Mouse (Mus musculus) limb, embryonic 11.5 days (tissue): ENCODE results near the gene Gm14698. TPM values are rescaled to one million over a fixed set of nuclear protein-coding genes. Genes with fewer than 3 reads are reported as not detected.
"Not testable (repeated sequence)": the region's sequence is repeated elsewhere in the genome, so short reads cannot be mapped to it uniquely, and the experiment has no call there.

Source experiments
- ATAC-seq: fragments of 200-750 bp; cut with Nextera tagmentation; 2 replicates; pipeline ENCODE4 v1.8.0; 2017; ENCODE audit warnings: low read depth; ENCODE audit not compliant: insufficient number of reproducible peaks, low FRiP score, low TSS enrichment
- DNase-seq: peaks from one replicate; pipeline ENCODE4 v3.0.0-alpha.2; 2015; ENCODE audit warnings: low spot score
- H3K27ac ChIP-seq: fragments of 300-500 bp; sonication (generic); replicated peaks from 2 replicates; pipeline ENCODE4 v1.5.1; 2014; ENCODE audit warnings: low read depth, mild to moderate bottlenecking, low read length
- H3K27me3 ChIP-seq: fragments of 300-500 bp; sonication (generic); 2 replicates; pipeline ENCODE4 v1.6.1; 2014; ENCODE audit warnings: mild to moderate bottlenecking, low read length, mixed read lengths; ENCODE audit not compliant: control insufficient read depth, insufficient read depth
- H3K36me3 ChIP-seq: fragments of 300-500 bp; sonication (generic); 2 replicates; pipeline ENCODE4 v1.6.1; 2014; ENCODE audit warnings: mild to moderate bottlenecking, low read length, moderate library complexity, mixed read lengths; ENCODE audit not compliant: control insufficient read depth, insufficient read depth
- H3K4me1 ChIP-seq: fragments of 300-500 bp; sonication (generic); 2 replicates; pipeline ENCODE4 v1.6.1; 2014; ENCODE audit warnings: low read length, mixed read lengths; ENCODE audit not compliant: control insufficient read depth, insufficient read depth
- H3K4me2 ChIP-seq: fragments of 300-500 bp; sonication (generic); 2 replicates; pipeline ENCODE4 v1.6.1; 2014; ENCODE audit warnings: low read depth, mild to moderate bottlenecking, moderate library complexity; ENCODE audit not compliant: severe bottlenecking
- H3K4me3 ChIP-seq: fragments of 300-500 bp; sonication (generic); 2 replicates; pipeline ENCODE4 v1.5.1; 2014; ENCODE audit warnings: low read depth, low read length
- H3K9ac ChIP-seq: fragments of 300-500 bp; sonication (generic); 2 replicates; pipeline ENCODE4 v1.6.1; 2014; ENCODE audit warnings: mild to moderate bottlenecking, low read length
- H3K9me3 ChIP-seq: fragments of 300-500 bp; sonication (generic); 2 replicates; pipeline ENCODE4 v1.6.1; 2016; ENCODE audit warnings: low read length; ENCODE audit not compliant: control insufficient read depth
- WGBS: fragments of 180-500 bp; shearing (Covaris S2); extraction: QIAGEN DNeasy Blood & Tissue Kit; methylation state at CpG from one replicate; pipeline ENCODE4 v1.1.7; 2014; 5-methylcytosine and 5-hydroxymethylcytosine counted together
- polyA plus RNA-seq: library from polyadenylated mRNA; unstranded; fragments of >200 nt; fragmentation: Nextera tagmentation; extraction: Ambion mirVana; gene quantifications from 2 replicates; pipeline ENCODE4 v1.2.1, GENCODE M21; 2014

Gm14698 gene
- 2.9 and 4.4 TPM in 2 replicates for polyA plus RNA-seq

DNA sequence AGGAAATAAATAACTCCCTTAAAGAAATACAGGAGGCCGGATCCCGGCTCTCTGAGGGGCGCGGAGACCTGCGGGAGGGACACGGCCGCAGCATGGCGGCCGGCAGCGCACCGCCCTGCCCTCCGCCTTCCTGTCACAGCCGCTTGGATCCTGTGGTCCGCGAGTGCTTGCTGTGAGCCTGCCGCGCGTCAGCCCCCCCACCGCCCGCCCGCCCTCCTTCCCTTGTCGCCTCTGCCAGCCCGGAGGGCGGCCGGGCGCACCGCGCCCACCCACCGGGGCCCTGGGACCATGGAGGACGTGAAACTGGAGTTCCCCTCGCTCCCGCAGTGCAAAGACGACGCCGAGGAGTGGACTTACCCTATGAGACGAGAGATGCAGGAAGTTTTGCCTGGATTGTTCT lies at the start of gene Gm14698:
Gene Gm14698 (plus strand): TSS at position 35 of the 400 bp plus-strand sequence.
- H3K4me1 ChIP-seq, H3K9me3 ChIP-seq, H3K27me3 ChIP-seq, H3K36me3 ChIP-seq, H3K27ac ChIP-seq: not testable (repeated sequence)
- DNase-seq (peak; percentile 25), ATAC-seq (peak; percentile 87)
- Histone ChIP-seq H3K4me3 (peak within 1 kb of the TSS; percentile 10; the same call in 1 of the 2 replicates), H3K9ac (0 out of 2 replicates have a peak within 1 kb of the TSS, but pooled peaks have one; percentile 12), H3K4me2 (peak within 1 kb of the TSS; percentile 20; the same call in 1 of the 2 replicates)
- 17% methylated on average over 29 of the region's 36 CpGs for WGBS

DNA sequence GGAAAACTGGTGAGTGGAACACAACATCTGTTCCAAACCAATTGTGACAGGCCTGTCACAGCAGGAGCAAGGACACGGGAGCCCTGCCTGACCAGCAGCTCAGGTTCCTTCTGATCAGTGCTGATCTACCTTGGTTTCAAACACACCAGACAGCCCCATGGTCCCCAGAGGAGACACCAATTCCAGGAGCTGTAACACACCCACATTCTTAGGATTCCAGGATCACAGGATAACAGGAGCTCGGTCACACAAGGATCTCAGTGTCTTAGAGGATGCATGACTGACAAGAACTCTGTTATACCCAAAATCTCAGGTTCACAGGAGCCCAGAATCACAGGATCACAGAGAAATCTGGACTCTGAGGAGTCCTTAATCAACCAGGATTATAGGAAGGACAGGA lies 444 bp upstream of the Gm14698 start:
- H3K4me3 ChIP-seq, H3K36me3 ChIP-seq, H3K9me3 ChIP-seq, H3K27me3 ChIP-seq, H3K9ac ChIP-seq, H3K27ac ChIP-seq, ATAC-seq, H3K4me1 ChIP-seq: not testable (repeated sequence)
- DNase-seq: peak; percentile 20
- H3K4me2 ChIP-seq: 0 out of 2 replicates have a peak overlapping the region, but pooled peaks have one; percentile 20
- WGBS: 23% methylated on average over 2 of the region's 2 CpGs

DNA sequence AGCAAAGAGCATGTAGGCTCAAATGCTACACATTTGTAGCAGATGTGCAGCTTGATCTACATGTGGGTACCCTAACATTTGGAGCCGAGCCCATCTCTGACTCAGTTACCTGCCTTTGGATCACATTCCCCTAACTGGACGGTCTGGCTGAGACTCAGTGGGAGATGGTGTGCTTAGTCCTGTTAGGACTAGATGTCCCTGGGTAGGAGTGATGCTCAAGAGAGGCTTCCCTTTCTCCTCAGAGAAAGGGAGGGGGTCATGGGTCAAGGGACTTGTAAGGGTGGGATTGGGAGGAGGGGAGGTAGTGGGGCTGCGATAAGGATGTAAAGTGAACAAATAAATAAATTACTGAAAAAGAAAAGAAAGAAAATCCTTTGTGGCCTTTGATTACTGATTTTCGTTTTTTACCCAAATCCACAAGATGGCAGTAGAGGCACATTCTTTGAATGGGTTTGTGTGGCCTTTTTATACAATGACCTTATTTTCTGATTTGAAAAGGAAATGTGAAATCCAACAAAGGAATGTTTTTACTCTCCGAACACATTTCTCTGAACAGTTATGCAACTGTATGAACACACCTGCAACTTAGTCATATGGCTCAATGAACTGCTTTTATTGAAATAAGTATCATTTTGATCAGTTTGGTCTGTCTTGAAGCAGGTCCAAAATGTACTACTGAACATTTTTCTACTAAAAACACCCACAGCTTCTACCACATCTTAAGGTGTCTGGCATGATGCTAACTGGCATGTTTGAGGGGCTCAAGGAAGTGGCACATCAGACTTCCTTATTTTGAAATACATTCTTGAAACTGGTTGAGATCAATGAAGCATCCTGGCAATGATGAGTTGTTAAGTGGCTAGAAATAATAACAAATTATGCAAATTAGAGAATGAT lies 18.9 kb downstream of the Gm14698 start:
- ATAC-seq: no peak

DNA sequence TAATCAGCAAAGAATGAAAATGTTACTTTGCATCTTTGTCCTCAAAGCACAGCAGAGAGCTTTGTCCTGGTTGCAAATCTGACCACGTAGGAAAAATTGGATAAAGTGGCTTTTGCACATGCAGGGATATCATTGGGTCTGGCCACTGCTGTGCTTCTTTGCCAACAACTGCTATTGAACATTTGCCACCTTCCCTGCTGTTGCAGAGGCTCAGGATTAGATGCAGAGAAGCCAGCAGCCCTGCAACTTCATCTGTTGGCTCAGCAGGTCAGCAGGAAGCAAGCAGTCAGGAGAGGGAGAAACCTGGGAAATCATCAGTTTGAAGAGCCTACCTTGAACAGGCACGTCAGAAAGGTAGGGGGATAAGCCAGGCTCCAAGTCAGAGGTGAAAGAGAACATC lies 44.3 kb downstream of the Gm14698 start:
- DNase-seq (no peak), ATAC-seq (no peak)
- Histone ChIP-seq H3K27ac (no peak overlapping the region), H3K9me3 (no peaks in the 10 kb centered on the region), H3K4me2 (no peak overlapping the region), H3K9ac (no peak overlapping the region), H3K36me3 (no peaks in the 10 kb centered on the region), H3K27me3 (no peaks in the 10 kb centered on the region), H3K4me3 (no peak overlapping the region), H3K4me1 (no peaks in the 10 kb centered on the region)
- 43% methylated on average over 2 of the region's 2 CpGs for WGBS

More for the DNA sequence above, 18.9 kb downstream of the Gm14698 start:
- no peaks in the 10 kb centered on the region for H3K27me3 ChIP-seq
- H3K36me3 ChIP-seq: no peaks in the 10 kb centered on the region
- no peaks in the 10 kb centered on the region for H3K4me1 ChIP-seq
- no peak overlapping the region for H3K4me3 ChIP-seq
- H3K9me3 ChIP-seq: no peaks in the 10 kb centered on the region
- H3K9ac ChIP-seq: no peak overlapping the region
- peak; percentile 19 for DNase-seq
- 27% methylated on average over 5 of the region's 5 CpGs for WGBS
- H3K27ac ChIP-seq: no peak overlapping the region
- H3K4me2 ChIP-seq: no peak overlapping the region

Other genes with a start within 250 kb of the Gm14698 start
- gene Fmr1, start 142.6 kb upstream of the Gm14698 start, polyA plus RNA-seq: 68.0 and 74.3 TPM in 2 replicates
- not detected in 2 replicates for gene Fmr1nb, start 59.3 kb upstream of the Gm14698 start, polyA plus RNA-seq
- not detected in 2 replicates for gene Gm6812, start 72.0 kb downstream of the Gm14698 start, polyA plus RNA-seq